Mouse (Mus musculus) induced T-regulatory cell, adult 2 months (primary cell): Measurements from ENCODE around the gene Fbxw21.
A peak's percentile ranks its signal among the peaks of the same experiment; 100 is the strongest.
"Not testable (repeated sequence)": the region's sequence is repeated elsewhere in the genome, so short reads cannot be mapped to it uniquely, and the experiment has no call there.

Experiments
- DNase-seq: peaks from one replicate; pipeline ENCODE4 v3.0.0-alpha.2; 2012; ENCODE audit warnings: low read depth

Fbxw21 gene

DNA sequence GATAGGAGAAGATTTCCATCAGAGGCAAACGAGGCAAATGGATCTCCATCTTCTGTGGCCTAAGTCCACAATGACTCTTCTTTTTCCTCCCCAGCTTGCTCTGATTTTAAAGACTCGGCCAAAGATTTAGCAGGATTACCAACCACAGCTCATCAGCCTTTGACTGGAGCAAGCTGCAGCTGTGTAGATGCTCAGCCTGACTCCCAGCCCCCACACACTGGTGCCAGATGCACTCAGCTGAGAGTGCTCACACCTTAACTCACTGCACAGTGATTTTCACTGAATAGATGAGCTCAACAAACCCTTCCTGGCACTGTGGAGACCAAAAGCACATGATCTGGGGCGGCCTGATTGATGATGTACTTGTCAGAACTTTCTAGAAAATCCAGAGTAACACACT lies at the start of gene Fbxw21:
Gene Fbxw21 (minus strand): TSS at position 101 of the 400 bp plus-strand sequence.
- DNase-seq: no peak

DNA sequence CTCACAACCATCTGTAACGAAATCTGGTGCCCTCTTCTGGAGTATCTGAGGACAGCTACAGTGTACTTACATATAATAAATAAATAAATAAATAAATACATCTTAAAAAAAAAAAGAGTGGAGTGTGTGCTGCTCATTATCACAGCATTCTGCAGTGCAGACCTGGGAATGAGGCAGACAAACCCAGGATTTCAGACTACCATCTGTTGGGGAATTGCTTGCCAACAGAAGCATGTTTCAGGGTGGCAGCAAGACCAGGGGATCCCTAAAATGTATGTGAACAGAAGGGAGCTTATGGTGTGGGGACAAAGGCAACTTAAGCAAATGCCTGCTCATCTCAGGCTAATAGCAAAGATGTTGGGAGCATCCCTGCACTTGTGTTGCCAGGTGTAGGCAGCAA lies 39.5 kb upstream of the Fbxw21 start:
- DNase-seq: not testable (repeated sequence)

DNA sequence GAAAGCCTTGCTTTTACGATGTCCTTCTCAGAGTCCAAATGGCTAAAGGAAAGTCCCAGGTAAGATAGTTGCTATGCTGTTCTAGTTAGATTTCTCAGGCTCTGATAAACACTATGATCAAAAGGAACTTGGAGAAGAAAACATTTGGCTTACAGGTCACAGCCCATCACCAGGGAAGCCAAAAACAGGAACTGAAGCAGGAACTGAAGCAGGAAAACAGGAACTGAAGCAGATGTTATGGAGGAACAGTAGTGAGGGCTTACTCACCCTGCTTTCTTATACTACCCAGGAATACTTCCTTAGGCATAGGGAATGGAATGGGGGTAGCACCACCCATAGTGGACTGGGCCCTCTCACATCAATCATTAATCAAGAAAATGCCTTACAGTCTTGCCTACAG lies 38.5 kb upstream of the Fbxw21 start:
- DNase-seq: no peak

DNA sequence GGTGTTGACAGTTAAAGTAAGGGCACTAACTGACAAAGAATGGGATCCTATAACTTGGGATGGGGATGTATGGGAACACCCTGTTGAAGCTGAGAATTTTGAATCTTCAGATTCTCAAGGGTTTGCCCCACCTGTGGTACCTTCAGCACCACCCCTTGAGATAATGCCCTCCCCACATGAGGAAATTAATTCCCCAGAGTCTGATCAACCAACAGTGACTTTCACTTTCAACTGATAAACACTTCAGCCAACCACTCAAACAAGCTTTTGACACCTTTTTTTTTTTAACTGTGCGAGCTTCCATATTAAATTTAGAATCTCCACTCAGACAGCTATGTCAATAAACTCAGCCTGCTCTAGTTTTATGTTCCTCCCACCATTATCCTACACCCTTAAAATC lies 37.5 kb upstream of the Fbxw21 start:
- DNase-seq: no peak

DNA sequence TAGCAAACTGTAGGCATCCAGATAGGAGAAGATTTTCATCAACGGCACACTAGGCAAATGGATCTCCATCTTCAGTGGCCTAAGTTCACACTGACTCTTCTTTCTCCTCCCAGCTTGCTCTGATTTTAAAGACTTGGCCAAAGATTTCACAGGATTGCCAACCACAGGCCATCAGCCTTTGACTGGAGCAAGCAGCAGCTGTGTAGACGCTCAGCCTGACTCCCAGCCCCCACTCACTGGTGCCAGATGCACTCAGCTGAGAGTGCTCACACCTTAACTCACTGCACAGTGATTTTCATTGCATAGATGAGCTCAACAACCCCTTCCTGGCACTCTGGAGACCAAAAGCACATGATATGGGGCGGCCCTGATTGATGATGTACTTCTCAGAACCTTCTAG lies 34.0 kb upstream of the Fbxw21 start, which contains the start of gene Fbxw13:
Gene Fbxw13 (minus strand): TSS at position 101 of the 400 bp plus-strand sequence.
- DNase-seq: not testable (repeated sequence)

DNA sequence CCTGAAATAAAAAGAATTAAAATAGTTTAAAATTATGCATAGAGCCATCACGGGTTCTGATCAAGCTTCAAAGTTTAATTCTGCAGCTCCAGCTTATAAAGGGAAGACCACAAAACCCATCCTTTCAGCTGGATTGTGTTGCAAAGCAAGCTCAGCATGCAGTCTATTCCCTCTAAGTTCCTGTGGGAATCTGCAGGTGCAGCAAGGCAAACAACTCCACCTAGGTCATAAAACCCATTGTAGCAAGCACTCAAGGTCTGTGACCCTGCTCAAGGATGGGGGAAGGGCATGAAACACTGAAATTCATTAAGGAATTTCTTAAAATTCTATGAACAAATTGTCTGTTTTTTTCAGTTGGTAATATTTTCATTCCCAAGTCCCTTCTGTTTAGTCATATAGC lies 15.4 kb upstream of the Fbxw21 start:
- no peak for DNase-seq

DNA sequence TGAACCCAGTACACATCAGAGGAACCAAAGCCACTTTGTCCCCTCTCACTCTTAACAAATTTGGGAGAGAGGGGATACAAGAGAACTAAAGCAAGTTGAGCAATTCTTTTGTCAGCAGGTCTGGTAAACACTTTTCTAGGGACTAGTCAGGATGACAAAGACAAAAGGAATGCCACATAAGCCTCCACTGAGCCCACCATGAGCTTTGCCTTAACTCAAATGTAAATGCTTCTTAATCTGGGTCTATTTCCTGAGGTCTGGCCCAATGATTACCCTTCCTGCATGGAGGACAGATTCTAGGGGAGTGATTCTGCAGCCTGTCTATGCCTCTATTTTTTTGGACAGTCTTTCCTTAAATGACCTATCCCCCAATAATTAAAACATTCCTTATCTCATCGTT lies 14.5 kb upstream of the Fbxw21 start:
- DNase-seq: no peak

DNA sequence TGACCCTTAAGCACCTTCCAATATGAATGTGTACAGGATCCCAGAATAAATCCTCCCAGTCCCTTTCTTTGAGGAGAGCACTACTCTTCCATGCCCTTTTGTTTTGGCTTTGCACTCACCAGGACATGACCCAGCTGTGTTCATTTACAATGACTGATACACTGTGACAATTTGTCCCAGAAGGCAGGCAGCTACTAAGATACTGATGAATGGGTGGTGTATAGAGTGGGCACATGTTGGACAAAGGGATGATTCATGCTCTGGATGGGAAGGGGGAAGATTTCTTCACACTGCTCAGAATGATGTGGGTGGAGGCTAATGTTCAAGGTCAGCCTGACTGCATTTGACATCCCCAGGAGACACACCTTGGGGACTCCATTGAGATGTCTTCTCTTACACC lies 5.5 kb upstream of the Fbxw21 start:
- DNase-seq: no peak

DNA sequence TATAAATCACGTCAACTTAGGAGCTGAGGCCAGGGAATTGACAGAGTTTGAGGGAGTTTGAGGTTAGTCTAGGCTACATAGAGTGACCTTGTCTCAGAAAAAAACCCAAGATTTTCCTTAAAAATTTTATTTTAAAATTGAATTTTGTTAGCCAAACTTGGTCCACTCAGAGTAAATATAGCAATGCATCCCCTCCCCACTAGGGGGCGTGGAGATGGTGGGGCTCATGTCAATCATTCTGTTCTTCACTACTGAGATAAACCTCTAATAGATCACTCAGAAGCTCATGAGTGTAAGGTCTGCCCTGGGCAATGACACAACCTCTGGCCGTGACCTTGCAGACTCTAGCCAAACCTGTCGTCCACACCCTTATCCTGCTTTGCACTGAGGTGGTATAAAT lies 21.4 kb downstream of the Fbxw21 start:
- DNase-seq: peak; percentile 18

DNA sequence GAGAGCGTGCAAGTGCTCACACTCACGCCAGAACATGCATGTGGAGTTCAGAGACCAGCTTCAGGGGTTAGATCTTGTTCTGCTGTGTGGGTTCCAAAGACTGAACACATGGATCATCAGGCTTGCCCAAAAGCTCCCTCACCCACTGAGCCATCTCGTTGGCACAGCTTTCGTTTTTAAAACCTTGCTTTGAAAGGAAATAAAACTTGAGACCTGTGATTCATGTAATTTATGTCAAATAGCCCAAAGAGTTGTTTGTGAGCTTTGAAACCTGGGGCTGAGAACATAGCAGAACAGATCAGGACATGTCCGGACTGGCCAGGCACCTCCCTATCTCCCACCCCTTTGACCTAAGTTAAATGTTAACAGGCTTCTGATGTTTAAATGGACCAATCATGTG lies 31.8 kb downstream of the Fbxw21 start:
- DNase-seq: no peak

DNA sequence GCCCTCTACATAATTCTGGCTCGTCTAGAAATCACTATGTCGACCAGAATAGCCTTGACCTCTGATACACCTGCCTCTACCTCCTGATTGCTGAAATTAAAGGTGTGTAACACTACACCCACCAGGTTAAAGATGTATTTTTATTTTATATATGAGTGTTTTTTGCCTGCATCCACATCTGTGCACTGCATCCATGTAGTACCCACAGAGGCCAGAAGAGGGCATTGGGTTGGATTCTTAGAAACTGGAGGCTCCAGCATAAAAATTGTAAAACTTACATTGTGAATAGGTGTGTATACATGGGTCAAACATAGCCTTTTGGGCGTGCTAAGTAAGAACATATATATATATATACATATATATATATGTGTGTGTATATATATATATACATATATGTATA lies 33.6 kb downstream of the Fbxw21 start:
- DNase-seq: peak; percentile 46

DNA sequence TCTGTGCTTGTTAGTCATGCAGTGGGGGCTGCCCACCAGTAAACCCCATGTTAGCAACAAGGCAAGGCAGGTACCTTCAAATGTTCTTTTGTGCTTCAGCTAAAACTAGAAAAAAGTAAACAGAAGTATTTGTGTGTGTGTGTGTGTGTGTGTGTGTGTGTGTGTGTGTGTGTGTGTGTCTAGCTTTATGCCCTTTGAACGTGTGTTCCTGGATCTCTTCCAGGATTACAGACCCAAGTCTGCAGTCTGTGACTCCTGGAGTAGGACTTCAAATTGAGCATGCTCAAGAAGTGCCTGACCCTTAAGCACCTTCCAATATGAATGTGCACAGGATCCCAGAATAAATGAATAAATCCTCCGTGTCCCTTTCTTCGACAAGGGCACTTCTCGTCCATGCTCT lies 34.8 kb downstream of the Fbxw21 start:
- no peak for DNase-seq

DNA sequence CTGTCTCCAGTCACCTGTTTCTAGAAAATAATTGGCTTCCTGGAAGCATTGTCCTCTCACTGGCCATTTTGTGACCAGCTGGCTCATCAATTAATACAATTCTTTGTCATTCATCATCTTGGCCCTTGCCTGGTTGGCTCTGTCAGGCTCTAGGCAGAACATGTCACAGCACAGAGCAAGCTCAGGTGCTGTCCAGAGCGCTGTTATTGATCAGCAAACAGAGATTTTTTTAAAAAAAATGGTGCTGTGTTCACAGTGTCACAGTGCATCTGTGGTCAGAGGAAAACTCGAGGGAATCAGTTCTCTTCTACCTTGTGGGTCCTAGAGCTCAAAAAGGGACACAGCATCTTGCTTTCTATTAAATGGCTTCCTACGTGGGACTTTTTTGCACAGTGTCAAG lies 36.4 kb downstream of the Fbxw21 start:
- no peak for DNase-seq

DNA sequence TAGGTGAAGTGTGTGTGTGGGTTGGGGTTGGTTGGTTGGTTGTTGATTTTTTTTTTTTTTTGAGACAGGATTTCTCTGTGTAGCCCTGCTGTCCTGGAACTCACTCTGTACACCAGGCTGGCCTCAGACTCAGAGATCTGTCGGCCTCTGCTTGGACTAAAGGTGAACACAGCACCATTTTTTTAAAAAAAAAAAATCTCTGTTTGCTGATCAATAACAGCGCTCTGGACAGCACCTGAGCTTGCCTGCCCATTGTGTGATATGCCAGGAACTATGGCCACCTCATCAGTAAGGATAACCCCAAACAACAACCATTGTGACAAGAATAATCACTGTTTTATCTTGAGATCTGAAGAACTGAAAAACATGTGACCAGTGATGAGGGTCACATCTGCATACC lies 36.8 kb downstream of the Fbxw21 start:
- DNase-seq: no peak

DNA sequence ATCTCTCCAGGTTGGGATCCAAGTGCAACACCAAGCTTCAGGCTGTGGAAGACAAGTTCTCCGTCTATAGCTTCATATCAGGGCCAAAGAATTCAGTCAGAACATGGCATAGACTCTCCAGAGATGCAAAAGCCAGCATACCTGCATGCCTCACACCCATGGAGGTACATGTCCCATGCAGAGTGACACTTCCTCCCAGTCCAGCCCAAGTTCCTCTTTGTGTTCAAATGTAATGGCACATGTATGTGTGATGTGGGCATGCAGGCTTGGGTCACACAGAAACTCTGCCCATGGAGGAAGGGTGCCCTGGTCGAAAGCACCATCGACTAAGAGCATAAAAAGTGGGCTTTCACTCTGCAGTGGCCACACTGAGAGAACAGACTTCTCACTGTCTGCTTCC lies 37.7 kb downstream of the Fbxw21 start:
- DNase-seq: no peak

DNA sequence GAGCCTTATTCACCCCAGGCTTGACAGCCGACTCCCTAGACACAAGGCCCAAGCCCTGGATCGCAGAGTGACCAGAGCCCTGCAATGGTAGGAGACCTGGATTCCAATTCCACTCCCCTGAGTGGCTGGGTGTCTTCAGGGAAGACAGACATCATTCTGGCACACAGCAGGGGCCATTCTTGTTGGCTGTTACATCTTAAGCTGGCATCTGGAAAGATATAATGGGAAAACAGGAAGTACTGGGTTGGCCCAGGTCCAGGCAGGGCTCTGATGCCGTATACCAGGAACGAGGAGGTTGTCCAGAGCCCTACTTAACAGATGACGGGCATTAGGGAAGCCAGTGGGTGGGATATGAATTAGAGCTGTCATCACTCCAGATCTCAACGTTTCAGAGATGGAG lies 38.6 kb downstream of the Fbxw21 start:
- no peak for DNase-seq

DNA sequence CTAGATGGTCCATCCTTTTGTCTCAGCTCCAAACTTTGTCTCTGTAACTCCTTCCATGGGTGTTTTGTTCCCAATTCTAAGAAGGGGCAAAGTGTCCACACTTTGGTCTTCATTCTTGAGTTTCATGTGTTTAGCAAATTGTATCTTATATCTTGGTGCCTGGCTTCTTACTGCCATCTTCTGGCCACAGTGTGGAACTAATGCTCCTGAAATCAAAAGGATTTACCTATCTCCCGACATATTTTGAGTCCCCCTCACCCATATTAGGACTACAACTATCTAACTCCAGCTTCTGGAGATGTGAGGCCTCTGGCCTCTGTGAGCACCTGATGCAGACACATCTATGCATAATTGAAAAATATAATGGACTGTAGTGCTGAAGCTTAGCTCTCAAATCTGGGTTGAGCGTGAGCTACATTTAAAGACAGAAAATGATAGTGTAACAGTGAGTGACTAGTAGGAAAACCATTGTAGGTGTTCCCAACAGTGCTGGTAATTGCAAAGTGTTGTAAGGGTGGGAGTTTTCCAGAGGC lies 39.2 kb downstream of the Fbxw21 start:
- DNase-seq: peak; percentile 78

DNA sequence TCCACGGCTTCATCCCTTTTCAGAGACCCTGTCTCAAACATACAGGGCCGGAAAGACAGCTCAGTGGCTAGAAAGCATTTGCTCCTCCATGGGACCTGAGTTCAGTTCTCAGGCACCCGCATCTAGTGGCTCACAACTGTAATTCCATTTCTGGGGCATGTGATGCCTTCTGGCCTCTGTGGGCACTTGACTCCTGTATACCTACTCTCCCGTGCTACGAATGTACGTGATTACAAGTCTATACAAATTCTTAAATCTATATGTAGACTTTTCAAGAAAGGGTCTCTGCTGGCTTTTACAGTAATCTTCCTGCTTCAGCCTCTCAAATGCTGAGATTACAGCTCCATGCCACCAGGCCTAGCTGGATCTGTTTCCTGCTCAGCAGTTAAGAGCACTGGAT lies 40.9 kb downstream of the Fbxw21 start:
- no peak for DNase-seq

DNA sequence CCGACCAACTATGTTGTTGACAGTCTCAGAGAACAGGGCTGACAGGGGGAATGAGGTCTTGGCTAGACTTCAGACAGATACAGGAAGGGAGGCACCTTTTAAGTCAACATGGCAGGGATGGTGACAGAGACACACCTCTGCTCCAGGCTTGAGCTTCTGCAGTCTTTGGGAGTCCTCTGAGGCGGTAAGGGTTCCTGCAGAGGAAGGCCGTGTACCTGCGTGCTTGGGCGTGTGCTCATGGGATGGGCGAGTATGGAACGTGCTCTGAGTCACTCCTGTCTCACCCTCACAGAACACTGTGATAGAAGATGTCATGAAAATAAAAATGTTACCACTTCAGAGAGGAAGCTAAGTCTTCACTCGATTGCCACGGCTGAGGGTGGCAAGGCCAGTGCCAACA lies 42.3 kb downstream of the Fbxw21 start:
- no peak for DNase-seq

DNA sequence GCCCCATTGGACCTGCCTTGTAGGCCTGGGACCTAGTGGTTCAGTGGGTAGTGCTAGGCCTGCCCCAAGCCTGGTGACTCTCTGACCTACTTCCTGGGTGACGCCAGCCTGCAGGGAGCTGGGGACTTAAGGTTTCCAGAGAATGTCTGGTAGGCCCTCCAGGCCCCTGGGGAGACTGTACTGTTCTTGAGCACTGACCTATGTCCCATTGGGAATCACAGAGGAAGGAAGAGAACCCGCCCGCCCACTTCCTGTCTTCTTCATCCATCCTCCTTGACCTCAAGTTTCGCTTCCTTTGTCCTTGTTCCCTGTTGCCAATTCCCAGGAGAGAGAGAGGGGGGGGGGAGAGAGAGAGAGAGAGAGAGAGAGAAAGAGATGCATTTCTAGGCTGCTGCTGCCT lies 43.7 kb downstream of the Fbxw21 start:
- DNase-seq: no peak

DNA sequence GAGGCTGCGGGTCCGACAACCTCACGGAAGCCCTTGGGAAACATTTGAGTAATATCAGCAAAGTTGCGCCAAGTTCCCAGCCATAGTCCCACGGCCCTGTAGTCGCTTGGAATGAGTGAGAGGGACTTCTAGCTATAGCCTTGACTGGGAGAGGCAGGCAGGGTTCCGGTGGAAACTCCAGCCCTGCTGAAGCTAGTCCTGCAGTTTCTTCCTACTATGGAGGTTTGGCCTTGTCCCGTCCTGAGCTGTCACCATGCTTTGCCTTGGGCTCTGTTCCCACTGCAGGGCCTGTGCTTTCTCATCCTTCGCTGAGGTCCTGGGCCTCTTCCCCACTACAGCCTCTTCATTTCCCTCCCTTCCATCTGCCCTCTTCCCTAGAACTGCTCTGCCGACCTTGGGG lies 45.6 kb downstream of the Fbxw21 start:
- DNase-seq: no peak

DNA sequence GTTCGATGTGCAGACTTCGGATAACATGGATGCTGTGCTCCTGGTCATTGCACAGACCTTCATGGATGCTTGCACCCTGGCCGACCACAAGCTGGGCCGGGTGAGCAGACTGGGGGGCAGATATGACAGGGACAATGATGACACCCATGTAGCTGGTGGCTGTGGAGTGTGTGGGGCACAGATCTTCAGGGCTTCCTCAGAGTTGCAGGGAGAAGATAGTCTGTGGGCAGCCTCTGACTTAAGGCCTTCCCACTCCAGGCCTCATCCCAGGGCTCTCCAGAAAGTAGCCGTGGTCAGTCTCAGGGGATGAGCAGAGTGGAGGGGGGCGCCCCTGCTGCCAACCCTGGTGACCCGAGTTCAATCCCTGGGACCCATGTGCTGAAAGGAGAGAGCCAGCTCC lies 47.0 kb downstream of the Fbxw21 start:
- DNase-seq: no peak

DNA sequence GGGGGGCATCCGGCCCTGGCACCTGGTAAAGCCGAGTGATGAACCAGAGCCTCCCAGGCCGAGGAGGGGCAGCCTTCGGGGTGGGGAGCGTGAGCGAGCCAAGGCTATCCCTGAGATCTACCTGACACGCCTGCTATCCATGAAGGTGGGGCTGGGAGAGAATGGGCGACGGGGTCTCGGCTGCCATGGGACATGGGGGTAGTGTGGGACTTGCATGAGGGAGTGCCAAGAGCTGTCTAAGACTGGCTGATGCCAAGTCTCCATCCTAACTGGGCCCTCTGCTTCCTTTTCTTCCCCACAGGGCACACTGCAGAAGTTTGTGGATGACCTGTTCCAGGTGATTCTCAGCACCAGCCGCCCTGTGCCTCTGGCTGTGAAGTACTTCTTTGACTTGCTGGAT lies 47.6 kb downstream of the Fbxw21 start:
- DNase-seq: no peak

DNA sequence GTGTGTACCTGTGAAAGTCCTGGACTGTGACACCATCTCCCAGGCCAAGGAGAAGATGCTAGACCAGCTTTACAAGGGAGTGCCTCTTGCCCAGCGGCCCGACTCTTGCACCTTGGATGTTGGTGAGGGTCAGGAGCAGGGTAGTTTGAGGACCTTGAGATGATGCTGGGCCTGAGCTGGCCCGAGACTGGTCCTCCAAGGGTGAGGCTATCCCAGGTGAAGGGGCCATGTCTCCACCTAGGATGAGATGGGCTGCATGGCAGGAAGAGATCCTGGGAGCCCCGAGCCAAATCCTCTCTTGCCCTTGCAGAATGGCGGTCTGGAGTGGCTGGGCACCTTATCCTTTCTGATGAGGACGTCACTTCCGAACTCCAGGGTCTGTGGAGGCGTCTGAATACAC lies 48.5 kb downstream of the Fbxw21 start:
- DNase-seq: no peak

DNA sequence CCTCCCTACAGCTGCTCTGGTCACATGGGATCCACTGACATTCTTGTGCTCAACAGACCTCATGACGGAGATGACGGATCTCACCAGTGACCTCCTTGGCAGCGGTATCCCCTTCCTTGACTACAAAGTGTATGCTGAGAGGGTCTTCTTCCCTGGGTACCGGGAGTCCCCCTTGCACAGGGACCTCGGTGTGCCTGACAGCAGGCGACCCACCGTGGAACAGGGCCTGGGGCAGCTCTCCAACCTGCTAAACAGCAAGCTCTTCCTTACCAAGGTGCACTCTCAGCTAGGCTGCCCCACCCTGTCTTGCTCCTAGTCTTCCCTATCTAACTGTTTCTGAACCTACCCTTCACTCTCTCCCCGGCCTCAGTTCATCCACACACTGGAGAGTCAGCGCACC lies 50.2 kb downstream of the Fbxw21 start:
- no peak for DNase-seq
